Mouse (Mus musculus) ES-E14 (cell line): ENCODE data around the gene Slc44a1.

Source experiments
- CHD2 ChIP-seq: IDR thresholded peaks from 2 replicates; pipeline ENCODE4 v1.6.1; 2014; ENCODE audit warnings: mild to moderate bottlenecking, low read depth, low read length, inconsistent platforms
- HCFC1 ChIP-seq: IDR thresholded peaks from 2 replicates; pipeline ENCODE4 v1.6.1; 2012; ENCODE audit warnings: low read length, inconsistent platforms, borderline replicate concordance; ENCODE audit not compliant: insufficient read depth
- MAFK ChIP-seq: IDR thresholded peaks from 2 replicates; pipeline ENCODE4 v1.6.1; 2014; ENCODE audit warnings: mild to moderate bottlenecking, low read depth, low read length, inconsistent platforms; ENCODE audit not compliant: insufficient read depth
- ZC3H11A ChIP-seq: IDR thresholded peaks from 2 replicates; pipeline ENCODE4 v1.6.1; 2012; ENCODE audit warnings: low read depth, mild to moderate bottlenecking, inconsistent platforms, low read length, borderline replicate concordance
- ZNF384 ChIP-seq: IDR thresholded peaks from 2 replicates; pipeline ENCODE4 v1.6.1; 2012; ENCODE audit warnings: low read depth, low read length, inconsistent platforms

DNA sequence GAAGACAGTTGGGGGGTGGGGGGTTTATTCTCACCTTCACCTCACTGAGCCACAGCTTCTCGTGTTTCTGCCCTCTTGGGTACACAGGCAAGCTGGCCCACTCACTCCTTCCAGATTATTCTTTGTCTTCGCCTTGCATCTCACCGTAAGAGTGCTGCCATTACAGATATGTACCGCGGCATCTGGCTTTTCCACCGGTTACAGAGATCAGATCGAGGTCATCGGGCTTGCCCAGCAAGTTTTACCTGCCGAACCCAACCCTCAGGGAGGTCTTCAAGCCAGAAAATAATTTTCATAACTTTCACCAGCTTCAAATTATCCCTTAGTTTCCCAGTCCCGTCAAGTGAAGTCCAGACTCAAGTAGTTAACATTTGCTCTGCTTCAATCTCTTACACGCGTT lies 36.8 kb upstream of the Slc44a1 start:
- TF ChIP-seq CHD2 (no peak), ZC3H11A (no peak), HCFC1 (no peak), ZNF384 (no peak), MAFK (no peak)
